Mouse (Mus musculus) G1E (cell line): ENCODE data around the gene Pfkp.

Source experiments
- CTCF ChIP-seq: IDR thresholded peaks from 2 replicates; pipeline ENCODE4 v1.5.1; 2012; ENCODE audit warnings: low read depth, low read length, inconsistent platforms, mixed read lengths
- GATA1 ChIP-seq: IDR thresholded peaks from 2 replicates; pipeline ENCODE4 v1.6.1; 2012; ENCODE audit warnings: borderline replicate concordance, low read length, inconsistent platforms, mixed read lengths
- GATA2 ChIP-seq: IDR thresholded peaks from 2 replicates; pipeline ENCODE4 v1.6.1; 2012; ENCODE audit warnings: low read depth, low read length, inconsistent platforms, borderline replicate concordance

- no peak for TF ChIP-seq GATA1
- no peak for TF ChIP-seq CTCF
- no peak for TF ChIP-seq GATA2
Measured at GRCm38 (mm10) chr13:6613690-6614445, 34.7 kb downstream of the Pfkp start.
